Mouse (Mus musculus): Measurements from ENCODE around the gene Hopx.

The Hopx gene

GRCm38 (mm10) chr5:77132457-77133135, 17.7 kb upstream of the Hopx start:
- no peak for DNase-seq (ENCODE audit: low spot score in 2 of 2)

- no peak for DNase-seq (ENCODE audit: low spot score in 2 of 2)
Measured at GRCm38 (mm10) chr5:77131879-77132278, 17.0 kb upstream of the Hopx start.

GRCm38 (mm10) chr5:77130310-77131020, 15.5 kb upstream of the Hopx start:
- no peak for DNase-seq (ENCODE audit: low spot score in 2 of 2)

- no peak for DNase-seq (ENCODE audit: low spot score in 2 of 2)
Measured at GRCm38 (mm10) chr5:77129907-77130306, 15.0 kb upstream of the Hopx start.

GRCm38 (mm10) chr5:77128854-77129253, 13.9 kb upstream of the Hopx start:
- DNase-seq (ENCODE audit: low spot score in 2 of 2) = no peak

GRCm38 (mm10) chr5:77126415-77126968, 11.6 kb upstream of the Hopx start:
- no peak for DNase-seq (ENCODE audit: low spot score in 2 of 2)

- no peak for DNase-seq (ENCODE audit: low spot score in 2 of 2)
Measured at GRCm38 (mm10) chr5:77124817-77125283, 9.9 kb upstream of the Hopx start.

- no peak for DNase-seq (ENCODE audit: low spot score in 2 of 2)
Measured at GRCm38 (mm10) chr5:77124165-77124564, 9.2 kb upstream of the Hopx start.

- DNase-seq (ENCODE audit: low spot score in 2 of 2) = no peak
Measured at GRCm38 (mm10) chr5:77123597-77123996, 8.7 kb upstream of the Hopx start.

- DNase-seq (ENCODE audit: low spot score in 2 of 2) = no peak
Measured at GRCm38 (mm10) chr5:77122254-77123192, 7.6 kb upstream of the Hopx start.

- DNase-seq (ENCODE audit: low spot score in 2 of 2) = no peak
Measured at GRCm38 (mm10) chr5:77120701-77121100, 5.8 kb upstream of the Hopx start.

- DNase-seq (ENCODE audit: low spot score in 2 of 2) = no peak
Measured at GRCm38 (mm10) chr5:77119475-77120422, 4.8 kb upstream of the Hopx start.

GRCm38 (mm10) chr5:77115732-77116131, 811 bp upstream of the Hopx start:
- no peak for DNase-seq (ENCODE audit: low spot score in 2 of 2)

- no peak for DNase-seq (ENCODE audit: low spot score in 2 of 2)
Measured at GRCm38 (mm10) chr5:77113773-77114172, 1.1 kb downstream of the Hopx start.

GRCm38 (mm10) chr5:77112066-77112465, 2.9 kb downstream of the Hopx start:
- DNase-seq (ENCODE audit: low spot score in 2 of 2) = no peak

GRCm38 (mm10) chr5:77109814-77110213, 5.1 kb downstream of the Hopx start:
- no peak for DNase-seq (ENCODE audit: low spot score in 2 of 2)

GRCm38 (mm10) chr5:77108806-77109205, 6.1 kb downstream of the Hopx start:
- no peak for DNase-seq (ENCODE audit: low spot score in 2 of 2)

GRCm38 (mm10) chr5:77107146-77107822, 7.6 kb downstream of the Hopx start:
- DNase-seq (ENCODE audit: low spot score in 2 of 2) = no peak

GRCm38 (mm10) chr5:77102522-77103365, 12.2 kb downstream of the Hopx start:
- no peak for DNase-seq (ENCODE audit: low spot score in 2 of 2)
